Mouse (Mus musculus) gastrocnemius, postnatal 14 days (tissue): ENCODE measurements around the gene 4930562C15Rik. TPM values are rescaled to one million over a fixed set of nuclear protein-coding genes. Genes with fewer than 3 reads are reported as not detected.

Source experiments
- DNase-seq: peaks from one replicate; pipeline ENCODE4 v3.0.0; 2021; ENCODE audit warnings: mixed read lengths
- intact Hi-C: fragments of 180-260 bp; cut with DNase I; formaldehyde crosslinking; loops from one replicate; pipeline ENCODE4 v1.15.1; 2025; ENCODE audit warnings: low total_unique reads
- total RNA-seq, 2 experiments: library from RNA; stranded (reverse); gene quantifications; 2 replicates each; pipeline ENCODE4 v1.2.3; 2021

Gene 4930562C15Rik
- total RNA-seq, 2 experiments from 2014 or later = not detected

- intact Hi-C loops = no loop called here
- DNase-seq = no peak
These were observed 46.5 kb downstream of the 4930562C15Rik start for GRCm38 (mm10) chr16:4881400-4882351.

- intact Hi-C loops = no loop called here
- DNase-seq = no peak
These were observed 49.7 kb downstream of the 4930562C15Rik start for GRCm38 (mm10) chr16:4884930-4885329.

GRCm38 (mm10) chr16:4885760-4886689 lies 50.8 kb downstream of the 4930562C15Rik start, which contains the start of gene Mgrn1:
Gene Mgrn1 (plus strand): TSS chr16:4886249.
- intact Hi-C loops = no loop called here
- peak; percentile 89 for DNase-seq

- intact Hi-C loops = no loop called here
These were observed 51.4 kb downstream of the 4930562C15Rik start for GRCm38 (mm10) chr16:4886690-4887020.

GRCm38 (mm10) chr16:4890201-4890709 lies 55.0 kb downstream of the 4930562C15Rik start:
- intact Hi-C loops = no loop called here
- no peak for DNase-seq

More at GRCm38 (mm10) chr16:4886690-4887020, 51.4 kb downstream of the 4930562C15Rik start:
- no peak for DNase-seq

- intact Hi-C loops = no loop called here
- DNase-seq = no peak
These were observed 57.0 kb downstream of the 4930562C15Rik start for GRCm38 (mm10) chr16:4892171-4892570.

GRCm38 (mm10) chr16:4894201-4894908 lies 59.1 kb downstream of the 4930562C15Rik start:
- intact Hi-C loops = no loop called here
- no peak for DNase-seq

- no peak for DNase-seq
- intact Hi-C loops = no loop called here
These were observed 61.2 kb downstream of the 4930562C15Rik start for GRCm38 (mm10) chr16:4896249-4897027.

- no peak for DNase-seq
- intact Hi-C loops = no loop called here
These were observed 62.0 kb downstream of the 4930562C15Rik start for GRCm38 (mm10) chr16:4897146-4897730.

GRCm38 (mm10) chr16:4898881-4899280 lies 63.7 kb downstream of the 4930562C15Rik start:
- DNase-seq = no peak
- intact Hi-C loops = no loop called here

GRCm38 (mm10) chr16:4899711-4900110 lies 64.5 kb downstream of the 4930562C15Rik start:
- intact Hi-C loops = no loop called here
- DNase-seq = no peak

- no peak for DNase-seq
- intact Hi-C loops = no loop called here
These were observed 66.0 kb downstream of the 4930562C15Rik start for GRCm38 (mm10) chr16:4901167-4901566.

- no peak for DNase-seq
- intact Hi-C loops = no loop called here
These were observed 67.2 kb downstream of the 4930562C15Rik start for GRCm38 (mm10) chr16:4902390-4902789.

- intact Hi-C loops = no loop called here
- no peak for DNase-seq
These were observed 68.4 kb downstream of the 4930562C15Rik start for GRCm38 (mm10) chr16:4903491-4904102.

- DNase-seq = no peak
- intact Hi-C loops = no loop called here
These were observed 69.7 kb downstream of the 4930562C15Rik start for GRCm38 (mm10) chr16:4904878-4905277.

GRCm38 (mm10) chr16:4905591-4905990 lies 70.4 kb downstream of the 4930562C15Rik start:
- intact Hi-C loops = no loop called here
- no peak for DNase-seq

- intact Hi-C loops = no loop called here
- no peak for DNase-seq
These were observed 71.3 kb downstream of the 4930562C15Rik start for GRCm38 (mm10) chr16:4906559-4906958.

- DNase-seq = peak; percentile 40
- intact Hi-C loops = no loop called here
These were observed 72.2 kb downstream of the 4930562C15Rik start for GRCm38 (mm10) chr16:4907386-4907785.
